Mouse (Mus musculus) spleen, adult 2 months (tissue): ENCODE results near the gene Tmem150c. TPM values are rescaled to one million over a fixed set of nuclear protein-coding genes. Genes with fewer than 3 reads are reported as not detected.
A peak's percentile ranks its signal among the peaks of the same experiment; 100 is the strongest.

Experiments
- DNase-seq, 2 experiments: peaks; one replicate each; pipeline versions ENCODE4 v3.0.0 to v3.0.0-alpha.2; 2012 to 2021; ENCODE audit warnings: low spot score in 2 of 2, low read depth in 1 of 2
- H3K27ac ChIP-seq: fragments of 200-500 bp; 2 replicates; pipeline ENCODE4 v1.5.1; 2012; ENCODE audit warnings: low read length, inconsistent platforms; ENCODE audit not compliant: insufficient read depth
- H3K27me3 ChIP-seq: fragments of 200-500 bp; 2 replicates; pipeline ENCODE4 v1.6.1; 2012; ENCODE audit warnings: mild to moderate bottlenecking, moderate library complexity, low read length, inconsistent platforms; ENCODE audit not compliant: control insufficient read depth, insufficient read depth
- H3K36me3 ChIP-seq: fragments of 200-500 bp; 2 replicates; pipeline ENCODE4 v1.6.1; 2012; ENCODE audit warnings: mild to moderate bottlenecking, low read length, inconsistent platforms; ENCODE audit not compliant: control insufficient read depth, insufficient read depth
- H3K4me1 ChIP-seq: fragments of 200-500 bp; 2 replicates; pipeline ENCODE4 v1.6.1; 2011; ENCODE audit warnings: inconsistent platforms; ENCODE audit not compliant: control insufficient read depth, insufficient read depth, insufficient read length
- H3K4me3 ChIP-seq: fragments of 200-500 bp; 2 replicates; pipeline ENCODE4 v1.5.1; 2011; ENCODE audit warnings: mild to moderate bottlenecking, inconsistent platforms; ENCODE audit not compliant: insufficient read depth, insufficient read length; ENCODE audit errors: extremely low read depth
- CTCF ChIP-seq: fragments of 200-500 bp; IDR thresholded peaks from 2 replicates; pipeline ENCODE4 v1.5.1; 2011; ENCODE audit warnings: mild to moderate bottlenecking, inconsistent platforms; ENCODE audit not compliant: insufficient read depth, insufficient read length, insufficient replicate concordance; ENCODE audit errors: extremely low read depth
- POLR2A ChIP-seq: fragments of 200-500 bp; IDR thresholded peaks from 2 replicates; pipeline ENCODE4 v1.6.1; 2011; ENCODE audit warnings: low read depth, low read length, inconsistent platforms
- WGBS: fragments of 180-500 bp; shearing (Covaris S2); methylation state at CpG from one replicate; pipeline ENCODE4 v1.1.7; 2018; 5-methylcytosine and 5-hydroxymethylcytosine counted together
- polyA plus RNA-seq: library from polyadenylated mRNA; depleted of rRNA; stranded (reverse); fragments of >200 nt; gene quantifications from 2 replicates; pipeline ENCODE4 v1.2.3, GENCODE M21; 2012

Gene Tmem150c
- polyA plus RNA-seq, 1 experiment = 0.69 TPM

- peaks cover 2% of the 10 kb centered on the region; the same call in 1 of the 2 replicates for H3K36me3 ChIP-seq
- WGBS = 92% methylated on average over 5 of the region's 5 CpGs
- TF ChIP-seq POLR2A = no peak
- TF ChIP-seq CTCF = no peak
- no peak for DNase-seq
- H3K27ac ChIP-seq = no peak overlapping the region
- no peaks in the 10 kb centered on the region for H3K27me3 ChIP-seq
- H3K4me3 ChIP-seq = no peak overlapping the region
- H3K4me1 ChIP-seq = no peaks in the 10 kb centered on the region
Observed at GRCm38 (mm10) chr5:100071541-100071940, 88.1 kb downstream of the Tmem150c start.

- peak; percentile 29 to 70 for DNase-seq
- Histone ChIP-seq H3K36me3 (peaks cover 6% of the 10 kb centered on the region), H3K4me1 (no peaks in the 10 kb centered on the region), H3K27ac (no peak overlapping the region), H3K4me3 (no peak overlapping the region), H3K27me3 (no peaks in the 10 kb centered on the region)
- peak; percentile 99 for TF ChIP-seq CTCF
- TF ChIP-seq POLR2A = no peak
- WGBS = 28% methylated on average over 3 of the region's 3 CpGs
Observed at GRCm38 (mm10) chr5:100070255-100070654, 89.4 kb downstream of the Tmem150c start.

- Histone ChIP-seq H3K27me3 (no peaks in the 10 kb centered on the region), H3K4me3 (no peak overlapping the region), H3K4me1 (no peaks in the 10 kb centered on the region), H3K27ac (no peak overlapping the region), H3K36me3 (peaks cover 6% of the 10 kb centered on the region)
- TF ChIP-seq CTCF (no peak), POLR2A (no peak)
- DNase-seq = no peak
- WGBS = 92% methylated on average over 2 of the region's 2 CpGs
Observed at GRCm38 (mm10) chr5:100069526-100069925, 90.1 kb downstream of the Tmem150c start.

- H3K27me3 ChIP-seq = no peaks in the 10 kb centered on the region
- DNase-seq = no peak
- peaks cover 13% of the 10 kb centered on the region for H3K36me3 ChIP-seq
- no peaks in the 10 kb centered on the region for H3K4me1 ChIP-seq
- WGBS = 91% methylated on average over 16 of the region's 16 CpGs
- no peak overlapping the region for H3K4me3 ChIP-seq
- TF ChIP-seq POLR2A = no peak
- no peak for TF ChIP-seq CTCF
- H3K27ac ChIP-seq = no peak overlapping the region
Observed at GRCm38 (mm10) chr5:100067579-100067978, 92.0 kb downstream of the Tmem150c start.

- DNase-seq = no peak
- 95% methylated on average over 14 of the region's 14 CpGs for WGBS
- TF ChIP-seq POLR2A (no peak), CTCF (no peak)
- H3K4me3 ChIP-seq = no peak overlapping the region
- peaks cover 19% of the 10 kb centered on the region for H3K36me3 ChIP-seq
- H3K27ac ChIP-seq = no peak overlapping the region
- H3K4me1 ChIP-seq = no peaks in the 10 kb centered on the region
- no peaks in the 10 kb centered on the region for H3K27me3 ChIP-seq
Observed at GRCm38 (mm10) chr5:100060876-100061275, 98.7 kb downstream of the Tmem150c start.

GRCm38 (mm10) chr5:100059326-100059725 is 100.3 kb downstream of the Tmem150c start:
- 95% methylated on average over 6 of the region's 6 CpGs for WGBS
- TF ChIP-seq CTCF (no peak), POLR2A (no peak)
- Histone ChIP-seq H3K36me3 (peaks cover 15% of the 10 kb centered on the region), H3K4me3 (no peak overlapping the region), H3K4me1 (no peaks in the 10 kb centered on the region), H3K27ac (no peak overlapping the region), H3K27me3 (no peaks in the 10 kb centered on the region)
- DNase-seq = no peak

- 87% methylated on average over 6 of the region's 6 CpGs for WGBS
- Histone ChIP-seq H3K4me1 (no peaks in the 10 kb centered on the region), H3K36me3 (peaks cover 11% of the 10 kb centered on the region), H3K27me3 (no peaks in the 10 kb centered on the region), H3K27ac (no peak overlapping the region), H3K4me3 (no peak overlapping the region)
- TF ChIP-seq CTCF = no peak
- no peak for TF ChIP-seq POLR2A
- no peak for DNase-seq
Observed at GRCm38 (mm10) chr5:100058729-100059128, 100.9 kb downstream of the Tmem150c start.
